Mouse (Mus musculus) small intestine, adult 2 months (tissue): Measurements from ENCODE around the gene H1f0. TPM values are rescaled to one million over a fixed set of nuclear protein-coding genes. Genes with fewer than 3 reads are reported as not detected.

Experiments
- H3K27ac ChIP-seq: fragments of 200-500 bp; 2 replicates; pipeline ENCODE4 v1.5.1; 2012; ENCODE audit warnings: low read depth, low read length, control low read depth, inconsistent platforms; ENCODE audit not compliant: insufficient read depth
- H3K27me3 ChIP-seq: fragments of 200-500 bp; 2 replicates; pipeline ENCODE4 v1.6.1; 2012; ENCODE audit warnings: mild to moderate bottlenecking, moderate library complexity, low read length, inconsistent platforms; ENCODE audit not compliant: control insufficient read depth, insufficient read depth
- H3K36me3 ChIP-seq: fragments of 200-500 bp; 2 replicates; pipeline ENCODE4 v1.6.1; 2012; ENCODE audit warnings: mild to moderate bottlenecking, low read length, control low read depth, inconsistent platforms; ENCODE audit not compliant: control insufficient read depth, insufficient read depth
- H3K4me1 ChIP-seq: fragments of 200-500 bp; 2 replicates; pipeline ENCODE4 v1.6.1; 2012; ENCODE audit warnings: low read length, inconsistent platforms, mixed read lengths; ENCODE audit not compliant: control insufficient read depth, insufficient read depth, insufficient read length
- H3K4me3 ChIP-seq: fragments of 200-500 bp; 2 replicates; pipeline ENCODE4 v1.5.1; 2012; ENCODE audit warnings: low read depth, mild to moderate bottlenecking, control low read depth, inconsistent platforms, low read length, moderate library complexity
- CTCF ChIP-seq: fragments of 200-500 bp; IDR thresholded peaks from 2 replicates; pipeline ENCODE4 v1.5.1; 2012; ENCODE audit warnings: low read depth, mild to moderate bottlenecking, control low read depth, inconsistent platforms, low read length, moderate library complexity, mixed read lengths; ENCODE audit not compliant: insufficient replicate concordance, insufficient read length; ENCODE audit errors: extremely low read depth
- POLR2A ChIP-seq: fragments of 200-500 bp; IDR thresholded peaks from 2 replicates; pipeline ENCODE4 v1.6.1; 2012; ENCODE audit warnings: low read depth, mild to moderate bottlenecking, control low read depth, inconsistent platforms, low read length, moderate library complexity
- WGBS: fragments of 180-500 bp; shearing (Covaris S2); methylation state at CpG from one replicate; pipeline ENCODE4 v1.1.7; 2018; 5-methylcytosine and 5-hydroxymethylcytosine counted together
- polyA plus RNA-seq: library from polyadenylated mRNA; depleted of rRNA; stranded (reverse); fragments of >200 nt; gene quantifications from 2 replicates; pipeline ENCODE4 v1.2.3, GENCODE M21; 2012

The H1f0 gene
- polyA plus RNA-seq, 1 experiment = 218 TPM

- TF ChIP-seq CTCF = no peak
- no peak for TF ChIP-seq POLR2A
- peaks cover 37% of the 10 kb centered on the region for H3K36me3 ChIP-seq
- H3K4me3 ChIP-seq = no peak overlapping the region
- H3K27me3 ChIP-seq = no peaks in the 10 kb centered on the region
- 57% methylated on average over 14 of the region's 14 CpGs for WGBS
- H3K27ac ChIP-seq = no peak overlapping the region
- H3K4me1 ChIP-seq = peaks cover 8% of the 10 kb centered on the region
Observed at GRCm38 (mm10) chr15:79060887-79061565, 32.8 kb downstream of the H1f0 start.

- H3K36me3 ChIP-seq = peaks cover 27% of the 10 kb centered on the region
- TF ChIP-seq POLR2A (peak; percentile 73), CTCF (no peak)
- peaks cover 13% of the 10 kb centered on the region for H3K4me1 ChIP-seq
- H3K27ac ChIP-seq = peak within 1 kb of the TSS; percentile 31
- under 1% methylated on average over 80 of the region's 80 CpGs for WGBS
- H3K27me3 ChIP-seq = no peaks in the 10 kb centered on the region
- peak within 1 kb of the TSS; percentile 75 for H3K4me3 ChIP-seq
Observed at GRCm38 (mm10) chr15:79062376-79063159, 34.3 kb downstream of the H1f0 start, which contains the start of gene Ankrd54. Ankrd54 (minus strand) TSS chr15:79062893.

DNA sequence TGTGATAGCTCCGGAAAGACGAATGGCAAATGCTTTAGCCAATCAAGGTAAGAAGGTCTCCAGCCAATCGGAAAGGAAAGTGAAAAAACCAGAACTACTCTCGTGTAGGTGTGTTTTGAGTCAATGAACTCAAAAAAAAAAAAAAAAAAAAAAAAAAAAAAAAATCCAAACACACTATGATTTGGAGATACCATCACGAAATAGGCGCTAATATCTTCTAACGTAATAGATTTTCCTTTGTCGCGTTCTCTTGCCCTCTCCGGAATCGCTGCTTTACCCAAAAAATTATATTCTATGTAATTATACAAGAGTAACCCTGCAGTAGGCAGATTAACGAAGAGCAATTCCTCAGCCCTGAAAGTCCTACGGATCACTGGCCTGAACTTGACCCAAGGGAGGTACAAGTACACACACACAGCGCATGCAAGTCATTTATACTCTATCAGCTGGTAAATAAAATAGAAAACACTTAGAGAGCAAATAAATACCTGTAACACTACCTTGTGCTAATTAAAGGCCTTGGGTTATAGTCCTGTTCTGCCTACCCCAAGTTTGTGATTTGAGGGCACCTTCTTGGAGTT is 35.0 kb downstream of the H1f0 start:
- peaks cover 21% of the 10 kb centered on the region for H3K36me3 ChIP-seq
- H3K4me3 ChIP-seq = no peak overlapping the region
- 0 out of 2 replicates have a peak overlapping the region, but pooled peaks have one; percentile 6 for H3K27ac ChIP-seq
- TF ChIP-seq POLR2A = no peak
- TF ChIP-seq CTCF = no peak
- H3K27me3 ChIP-seq = no peaks in the 10 kb centered on the region
- H3K4me1 ChIP-seq = peaks cover 18% of the 10 kb centered on the region
- 4% methylated on average over 14 of the region's 14 CpGs for WGBS

DNA sequence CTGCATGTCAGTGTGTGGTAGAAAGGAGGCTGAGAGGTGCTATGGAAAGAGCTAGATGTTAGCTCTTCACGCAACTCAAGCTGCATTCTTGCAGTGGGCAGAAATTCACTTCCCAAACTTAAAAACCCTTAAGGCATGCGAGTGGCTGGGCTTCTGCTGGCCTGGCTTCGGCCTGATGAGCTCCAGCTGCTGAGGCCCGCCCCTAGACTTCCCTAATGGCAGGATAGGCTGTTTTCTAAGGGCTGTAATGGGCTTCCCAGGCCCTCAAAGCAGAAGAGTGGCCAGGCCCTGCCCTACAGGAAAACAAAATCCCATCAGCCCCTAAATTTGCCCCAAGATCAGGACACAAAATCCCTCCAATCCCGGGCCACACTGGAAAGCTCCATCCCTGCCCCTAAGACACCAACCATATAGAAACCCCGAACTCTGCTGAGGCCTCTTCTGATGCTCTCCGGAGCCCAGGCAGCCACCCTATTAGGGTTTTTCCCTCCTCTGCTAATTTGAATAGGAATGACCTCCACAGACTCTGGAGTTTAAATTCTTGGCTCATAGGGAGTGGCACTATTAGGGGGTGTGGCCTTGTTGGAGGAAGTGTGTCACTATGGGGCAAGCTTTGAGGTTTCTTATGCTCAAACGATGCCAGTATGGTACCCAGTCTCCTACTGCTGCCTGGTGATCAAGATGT is 37.0 kb downstream of the H1f0 start:
- no peak overlapping the region for H3K4me3 ChIP-seq
- WGBS = 47% methylated on average over 8 of the region's 8 CpGs
- peaks cover 23% of the 10 kb centered on the region for H3K4me1 ChIP-seq
- no peak overlapping the region for H3K27ac ChIP-seq
- TF ChIP-seq POLR2A (no peak), CTCF (no peak)
- H3K27me3 ChIP-seq = no peaks in the 10 kb centered on the region
- peaks cover 2% of the 10 kb centered on the region for H3K36me3 ChIP-seq

GRCm38 (mm10) chr15:79066276-79066675 is 38.0 kb downstream of the H1f0 start:
- TF ChIP-seq POLR2A = no peak
- TF ChIP-seq CTCF = no peak
- H3K27me3 ChIP-seq = no peaks in the 10 kb centered on the region
- H3K36me3 ChIP-seq = no peaks in the 10 kb centered on the region
- H3K27ac ChIP-seq = no peak overlapping the region
- WGBS = 82% methylated on average over 2 of the region's 2 CpGs
- no peak overlapping the region for H3K4me3 ChIP-seq
- H3K4me1 ChIP-seq = peaks cover 23% of the 10 kb centered on the region

GRCm38 (mm10) chr15:79067631-79068030 is 39.4 kb downstream of the H1f0 start:
- no peaks in the 10 kb centered on the region for H3K27me3 ChIP-seq
- H3K36me3 ChIP-seq = no peaks in the 10 kb centered on the region
- H3K4me1 ChIP-seq = peaks cover 22% of the 10 kb centered on the region; the same call in 1 of the 2 replicates
- WGBS = 26% methylated on average over 3 of the region's 3 CpGs
- no peak overlapping the region for H3K4me3 ChIP-seq
- peak overlapping the region; percentile 98 for H3K27ac ChIP-seq
- TF ChIP-seq POLR2A = no peak
- no peak for TF ChIP-seq CTCF
